Mouse (Mus musculus) heart, adult 10 weeks (tissue): ENCODE measurements around the gene Retsat. TPM values are rescaled to one million over a fixed set of nuclear protein-coding genes. Genes with fewer than 3 reads are reported as not detected.

Source experiments
- polyA plus RNA-seq: library from polyadenylated mRNA; stranded (reverse); fragments of 350-450 nt; fragmentation: Illumina TruSeq; extraction: RNeasy Lipid Tissue Mini Kit (QIAGEN cat#74804); gene quantifications from one replicate; pipeline ENCODE4 v1.2.3, GENCODE M21; 2014; ENCODE audit warnings: low read depth, low replicate concordance

The Retsat gene
- 61.5 TPM for polyA plus RNA-seq

GRCm38 (mm10) chr6:72597956-72598753 lies at the start of gene Retsat, which contains the start of gene Elmod3:
Gene Retsat (plus strand): TSS chr6:72598475.
Gene Elmod3 (minus strand): TSS chr6:72598413.

GRCm38 (mm10) chr6:72616643-72617288 lies 18.5 kb downstream of the Retsat start, which contains the start of gene Tgoln1:
Gene Tgoln1 (minus strand): TSS chr6:72617000.

Other genes with a start within 250 kb of the Retsat start
- 40.1 TPM for gene Tmem150a, start 243.0 kb upstream of the Retsat start, polyA plus RNA-seq
- 71.2 TPM for gene Rnf181, start 231.5 kb upstream of the Retsat start, polyA plus RNA-seq
- gene Vamp5, start 218.0 kb upstream of the Retsat start, polyA plus RNA-seq, result 93.9 TPM
- gene Vamp8, start 207.8 kb upstream of the Retsat start, polyA plus RNA-seq, result 110 TPM
- gene Ggcx, start 184.2 kb upstream of the Retsat start, polyA plus RNA-seq, result 23.4 TPM
- 213 TPM for gene Mat2a, start 158.9 kb upstream of the Retsat start, polyA plus RNA-seq
- not detected for gene Sh2d6, start 76.8 kb upstream of the Retsat start, polyA plus RNA-seq
- 18.2 TPM for gene Capg, start 54.1 kb upstream of the Retsat start, polyA plus RNA-seq
- gene Elmod3, start 62 bp upstream of the Retsat start, polyA plus RNA-seq, result 23.2 TPM
- gene Tgoln1, start 18.5 kb downstream of the Retsat start, polyA plus RNA-seq, result 62.4 TPM
- 9.0 TPM for gene Tcf7l1, start 190.8 kb downstream of the Retsat start, polyA plus RNA-seq